Mouse (Mus musculus) brain, embryonic 18.5 days (tissue): ENCODE measurements around the gene Anapc15.
A peak's percentile ranks its signal among the peaks of the same experiment; 100 is the strongest.
"Not testable (repeated sequence)": the region's sequence is repeated elsewhere in the genome, so short reads cannot be mapped to it uniquely, and the experiment has no call there.

Experiments
- DNase-seq: peaks from one replicate; pipeline ENCODE4 v3.0.0-alpha.2; 2012; ENCODE audit warnings: low read depth, low spot score

Anapc15 gene

GRCm38 (mm10) chr7:101896104-101897066 is 32.9 kb downstream of the Anapc15 start:
- peak; percentile 97 for DNase-seq

DNA sequence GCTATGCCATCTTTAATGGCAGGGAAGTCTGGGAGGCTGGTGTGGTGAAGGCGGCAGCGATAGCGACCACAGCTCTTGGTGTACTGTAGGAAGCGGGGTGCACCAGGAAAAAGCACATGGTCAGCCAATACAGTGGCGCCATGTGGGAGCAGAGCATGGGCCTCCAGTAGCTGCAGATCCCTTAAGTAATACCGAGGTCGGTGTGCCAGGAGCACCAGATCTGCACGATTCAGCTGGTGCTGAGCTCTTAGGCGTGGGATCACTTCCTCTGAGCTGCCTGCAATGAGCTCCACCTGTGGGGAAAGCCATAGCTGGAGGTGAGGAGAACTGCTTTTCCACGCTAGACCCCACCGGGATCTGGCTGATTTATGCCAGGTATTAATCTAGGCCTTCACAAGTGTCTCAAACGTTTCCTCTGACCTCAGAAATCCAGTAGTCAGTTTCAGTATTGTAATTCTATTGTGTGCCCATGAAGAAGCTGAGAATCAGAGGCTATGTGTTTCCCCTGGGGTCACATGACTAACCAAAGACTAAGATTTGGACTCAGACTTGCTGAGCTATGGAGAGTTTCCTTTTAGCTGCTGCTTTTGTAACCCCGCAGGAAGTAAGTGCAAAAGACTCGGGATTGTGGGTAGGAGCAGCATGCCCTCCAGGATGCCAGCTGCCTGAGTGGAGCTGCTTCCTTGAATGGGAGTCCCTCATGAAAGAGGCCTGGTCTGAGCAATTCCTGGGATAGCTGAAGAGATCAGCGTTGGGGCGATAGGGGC is 37.0 kb downstream of the Anapc15 start:
- DNase-seq = no peak

DNA sequence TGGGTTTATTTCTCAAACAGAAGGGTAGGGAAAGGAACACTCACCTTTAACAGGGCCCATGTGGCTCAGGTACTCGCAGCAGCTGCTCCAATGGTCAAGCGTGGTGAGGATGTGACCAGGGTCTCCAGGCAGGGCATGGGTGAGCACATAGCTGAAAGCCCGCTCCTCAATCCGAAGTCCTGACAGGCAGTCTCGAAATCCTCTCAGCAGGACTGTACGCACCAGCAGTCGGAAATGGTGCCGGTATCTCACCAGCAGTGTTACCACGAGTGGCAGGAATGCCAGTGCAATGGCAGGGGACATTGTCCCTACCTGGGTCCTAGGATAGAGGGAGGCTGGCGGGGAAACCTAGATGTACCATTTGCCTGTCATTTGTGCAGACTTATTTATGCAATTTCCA is 38.5 kb downstream of the Anapc15 start:
- no peak for DNase-seq

DNA sequence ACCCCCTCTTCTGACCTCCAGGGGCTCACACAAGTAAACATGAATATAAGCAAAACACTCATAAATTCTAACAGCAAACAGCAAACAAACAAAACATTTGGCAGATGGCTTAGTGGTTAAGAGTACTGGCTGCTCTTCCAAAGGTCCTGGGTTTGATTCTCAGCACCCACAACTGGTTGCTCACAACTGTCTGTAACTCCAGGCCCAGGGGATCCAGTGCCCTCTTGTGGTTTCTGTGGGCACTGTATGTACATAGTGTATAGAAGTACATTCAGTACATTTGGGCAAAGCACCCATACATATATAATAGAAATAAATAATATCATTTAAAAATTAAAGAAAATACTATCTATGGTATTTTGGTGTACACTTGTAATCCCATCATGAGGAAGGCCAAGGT is 39.3 kb downstream of the Anapc15 start:
- DNase-seq = no peak

DNA sequence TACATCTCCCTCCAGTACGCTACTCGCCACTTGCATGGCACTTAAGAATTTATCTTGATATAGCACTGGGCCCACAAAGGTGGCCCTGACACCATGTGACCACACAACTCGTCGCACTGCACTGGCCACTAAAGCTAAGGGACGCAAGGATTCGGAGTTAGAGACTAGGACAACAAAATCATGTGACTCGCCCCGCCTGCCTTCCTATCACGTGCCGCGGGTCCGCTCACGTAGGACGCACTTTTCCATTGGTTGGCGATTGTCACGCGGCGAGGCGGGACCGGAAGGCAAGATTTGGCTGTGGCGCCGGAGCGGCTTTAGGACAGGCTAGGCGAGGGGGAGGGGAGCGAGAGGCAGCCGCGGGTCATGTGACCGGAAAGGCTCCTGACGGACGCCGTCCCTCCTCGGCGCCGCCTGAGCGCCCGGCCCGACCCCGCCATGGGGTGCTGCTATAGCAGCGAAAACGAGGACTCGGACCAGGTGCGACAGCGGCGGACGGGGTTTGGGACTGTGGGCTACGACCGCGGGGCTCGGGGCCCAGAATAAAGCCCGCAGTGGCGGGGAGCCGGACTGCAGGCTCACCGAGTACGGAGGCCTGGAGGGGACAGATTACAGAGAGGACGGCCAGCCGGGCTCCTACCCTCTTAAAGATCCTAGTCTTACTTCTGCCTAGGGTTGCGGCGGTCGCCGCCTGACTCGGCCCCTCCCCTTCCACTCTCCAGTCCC is 42.2 kb downstream of the Anapc15 start, which contains the start of gene Lamtor1:
Gene Lamtor1 (plus strand): TSS at position 344 of the 726 bp plus-strand sequence.
- DNase-seq = peak; percentile 98

DNA sequence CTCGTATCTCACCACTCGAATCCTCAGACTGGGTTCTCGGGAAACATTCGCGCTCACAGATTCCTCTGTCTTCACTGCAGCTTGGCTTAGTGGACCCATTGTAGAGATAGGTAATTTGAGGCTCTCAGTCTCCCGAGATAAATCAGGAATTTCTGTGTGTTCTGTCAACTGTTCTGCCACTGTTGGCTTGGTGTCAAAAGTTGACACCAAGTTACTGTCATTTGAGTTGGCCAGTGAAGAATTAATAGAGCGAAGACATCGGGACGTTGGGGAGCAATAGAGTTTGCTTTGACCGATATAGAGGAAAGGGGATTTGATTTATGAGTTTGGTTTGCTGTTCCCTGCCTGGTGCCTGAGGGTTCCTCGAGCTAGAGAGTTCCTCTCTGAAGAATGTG is 42.8 kb downstream of the Anapc15 start, which contains the start of gene Tomt:
Gene Tomt (minus strand): TSS at position 73 of the 395 bp plus-strand sequence.
- DNase-seq = no peak

DNA sequence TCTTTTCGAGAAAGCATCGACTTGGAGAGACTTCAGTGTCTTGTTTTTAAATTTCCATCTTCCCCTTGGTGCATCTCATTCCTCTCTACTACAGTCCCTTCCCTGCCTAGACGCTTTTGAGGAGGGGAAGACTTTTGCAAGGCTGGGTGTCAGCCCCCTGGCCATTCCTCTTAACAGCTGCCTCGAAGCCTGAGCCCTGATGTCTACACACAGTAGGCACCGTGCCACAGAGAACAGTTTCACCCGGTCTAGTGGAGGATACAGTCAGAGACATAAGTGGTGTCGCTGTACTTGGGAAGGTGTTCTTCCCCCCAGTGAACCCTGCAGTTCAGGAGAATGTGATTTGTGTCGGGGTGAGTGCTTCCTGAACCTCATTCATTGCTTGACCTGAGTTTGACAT is 43.2 kb downstream of the Anapc15 start:
- no peak for DNase-seq

DNA sequence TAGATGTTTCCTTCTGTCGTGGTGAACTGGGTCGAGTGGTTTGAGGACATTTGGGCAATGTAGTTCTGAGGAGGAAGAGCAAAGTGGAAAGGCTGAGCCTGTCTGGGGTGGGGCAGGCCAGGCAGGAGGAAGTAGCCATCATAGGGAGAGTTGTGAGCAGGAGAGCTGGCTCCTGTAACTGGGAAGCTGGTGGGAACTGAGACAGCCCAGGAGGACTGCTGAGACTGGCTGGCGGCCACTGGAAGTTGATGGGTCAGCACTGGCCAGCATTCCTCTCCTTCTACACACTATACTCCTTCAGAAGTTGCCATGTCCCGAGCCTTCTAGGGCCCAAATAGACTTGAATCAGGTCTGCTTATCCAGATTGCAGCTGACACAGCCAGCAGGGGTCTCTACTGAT is 44.9 kb downstream of the Anapc15 start:
- DNase-seq = no peak

GRCm38 (mm10) chr7:101910138-101910537 is 46.6 kb downstream of the Anapc15 start:
- DNase-seq = no peak

DNA sequence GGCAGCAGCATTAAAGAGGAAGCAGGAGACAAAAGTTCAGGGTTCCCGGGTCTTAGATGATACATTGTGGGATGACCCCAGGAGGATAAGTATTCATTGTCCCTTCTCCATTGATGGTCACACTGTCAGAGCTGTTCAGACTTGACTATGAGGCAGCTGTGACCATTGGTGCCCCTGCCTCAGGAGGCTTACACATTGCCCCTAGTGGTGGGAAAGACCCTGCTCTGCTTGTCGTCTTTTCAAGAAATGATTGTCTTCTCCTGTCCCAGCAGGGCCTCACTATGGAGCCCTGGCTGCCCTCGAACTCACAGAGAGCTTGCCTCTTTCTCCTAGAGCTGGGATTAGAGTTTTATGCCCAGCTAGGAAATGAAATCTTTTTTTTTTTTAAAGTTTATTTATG is 48.5 kb downstream of the Anapc15 start:
- no peak for DNase-seq

DNA sequence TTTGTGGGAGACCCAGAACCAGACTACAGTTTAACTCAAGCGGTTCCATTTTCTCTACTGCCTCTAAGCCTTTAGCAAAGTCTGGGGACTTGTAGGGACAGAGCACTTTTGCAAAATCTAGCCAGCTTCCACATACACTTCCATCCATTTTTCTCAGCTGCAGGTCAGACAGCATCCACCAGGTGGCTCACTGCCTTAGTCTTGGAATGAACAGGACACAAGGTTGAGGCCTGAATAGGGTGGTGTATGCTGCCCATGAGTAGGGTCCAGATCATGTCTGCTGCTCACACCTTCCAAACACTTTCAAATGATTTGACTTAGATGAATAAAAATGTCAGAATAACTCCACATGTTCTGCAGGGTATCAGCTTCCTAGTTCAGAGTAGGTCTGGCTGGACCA is 54.6 kb downstream of the Anapc15 start:
- DNase-seq = no peak

DNA sequence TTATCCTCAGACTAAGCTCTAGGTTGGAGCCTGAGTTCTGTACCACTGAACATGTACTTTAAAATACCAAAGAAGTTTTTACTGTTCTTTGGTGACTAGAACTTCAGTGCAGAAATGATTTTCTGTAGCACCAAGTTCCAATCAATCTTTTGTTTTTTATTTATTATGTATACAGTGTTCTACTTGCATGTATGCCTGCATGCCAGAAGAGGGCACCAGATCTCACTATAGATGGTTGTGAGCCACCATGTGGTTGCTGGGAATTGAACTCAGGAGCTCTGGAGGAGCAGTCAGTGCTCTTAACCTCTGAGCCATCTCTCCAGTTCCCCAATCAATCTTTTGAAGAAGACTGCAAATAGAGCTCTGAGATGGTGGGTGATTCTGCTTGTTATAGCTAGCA is 62.4 kb downstream of the Anapc15 start:
- not testable (repeated sequence) for DNase-seq

- DNase-seq = no peak
These were observed 64.6 kb downstream of the Anapc15 start for GRCm38 (mm10) chr7:101928093-101928492.

- DNase-seq = no peak
These were observed 69.0 kb downstream of the Anapc15 start for GRCm38 (mm10) chr7:101932551-101932950.

GRCm38 (mm10) chr7:101933300-101933699 is 69.8 kb downstream of the Anapc15 start:
- DNase-seq = no peak

- DNase-seq = peak; percentile 92
These were observed 70.3 kb downstream of the Anapc15 start, which contains the start of the genes Lrrc51 and Numa1 for GRCm38 (mm10) chr7:101933751-101934240. Gene Lrrc51 (minus strand): TSS chr7:101933895. Gene Numa1 (plus strand): TSS chr7:101934111.

- DNase-seq = no peak
These were observed 72.4 kb downstream of the Anapc15 start for GRCm38 (mm10) chr7:101935957-101936356.

GRCm38 (mm10) chr7:101936996-101937395 is 73.5 kb downstream of the Anapc15 start:
- DNase-seq = no peak

- no peak for DNase-seq
These were observed 74.1 kb downstream of the Anapc15 start for GRCm38 (mm10) chr7:101937569-101937968.

DNA sequence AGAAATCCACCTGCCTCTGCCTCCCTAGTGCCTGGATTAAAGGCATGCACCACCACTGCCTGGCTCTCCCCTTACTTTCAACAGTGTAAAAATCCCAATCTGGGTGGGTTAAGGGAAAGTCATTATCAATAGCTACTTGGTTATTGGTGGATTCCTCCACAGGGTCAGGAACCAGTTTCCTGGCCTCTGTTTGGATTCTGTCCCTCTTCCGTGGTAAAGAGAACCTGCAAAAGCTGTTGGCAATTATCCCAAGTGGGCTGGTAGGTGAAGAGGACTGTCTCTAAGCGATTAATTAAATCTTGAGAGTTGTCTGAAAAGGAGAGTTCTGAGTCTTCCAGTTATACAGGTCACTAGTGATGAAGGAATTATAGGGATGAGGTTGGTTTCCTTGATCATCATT is 74.8 kb downstream of the Anapc15 start:
- DNase-seq = no peak

DNA sequence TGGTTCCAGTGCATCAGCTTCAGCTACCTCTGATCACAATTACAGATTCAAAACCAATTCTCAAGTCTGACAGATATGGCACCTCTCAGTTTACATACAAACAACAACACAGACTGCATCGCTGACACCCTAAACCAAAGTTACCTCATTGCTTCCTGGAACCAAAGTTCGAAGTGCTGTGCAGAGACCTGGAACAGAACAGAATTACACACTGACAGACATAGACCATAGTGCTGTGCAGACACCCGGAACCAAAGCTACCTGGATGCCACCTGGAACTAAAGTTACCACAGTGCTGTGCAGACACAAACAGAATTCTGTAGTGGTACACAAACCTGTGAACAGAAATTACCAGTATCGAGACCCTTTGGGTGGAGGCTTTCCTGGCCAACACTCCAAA is 76.2 kb downstream of the Anapc15 start:
- no peak for DNase-seq
